Mouse (Mus musculus) ES-Bruce4 (cell line): ENCODE measurements around the gene Commd9.

Source experiments
- CTCF ChIP-seq: IDR thresholded peaks from one replicate; pipeline ENCODE4 v1.8.1; 2011; ENCODE audit warnings: low read depth, low read length
- POLR2A ChIP-seq: IDR thresholded peaks from one replicate; pipeline ENCODE4 v1.8.1; 2011; ENCODE audit warnings: low read length; ENCODE audit not compliant: insufficient read depth

- TF ChIP-seq CTCF (no peak), POLR2A (no peak)
Observed at GRCm38 (mm10) chr2:101885768-101886438, at the start of gene Commd9.
